Mouse (Mus musculus) heart, adult 2 months (tissue): Measurements from ENCODE around the gene Ndufa10. TPM values are rescaled to one million over a fixed set of nuclear protein-coding genes. Genes with fewer than 3 reads are reported as not detected.

Source experiments
- DNase-seq, 2 experiments: peaks; one replicate each; pipeline ENCODE4 v3.0.0; 2021
- H3K27ac ChIP-seq: fragments of 200-600 bp; 2 replicates; pipeline ENCODE4 v1.8.1; 2022
- H3K27me3 ChIP-seq: fragments of 200-500 bp; 2 replicates; pipeline ENCODE4 v1.6.1; 2012; ENCODE audit warnings: mild to moderate bottlenecking, low read length, inconsistent platforms, mixed read lengths; ENCODE audit not compliant: control insufficient read depth, insufficient read depth
- H3K36me3 ChIP-seq: fragments of 200-500 bp; 2 replicates; pipeline ENCODE4 v1.6.1; 2012; ENCODE audit warnings: low read length, inconsistent platforms; ENCODE audit not compliant: control insufficient read depth, insufficient read depth
- H3K4me1 ChIP-seq: fragments of 200-500 bp; 2 replicates; pipeline ENCODE4 v1.6.1; 2011; ENCODE audit warnings: low read length; ENCODE audit not compliant: control insufficient read depth, insufficient read depth
- H3K4me3 ChIP-seq: fragments of 200-600 bp; 2 replicates; pipeline ENCODE4 v1.8.1; 2022
- H3K79me2 ChIP-seq: fragments of 200-500 bp; replicated peaks from 2 replicates; pipeline ENCODE4 v1.6.1; 2012; ENCODE audit warnings: mild to moderate bottlenecking, inconsistent platforms, low read length, moderate library complexity, mixed read lengths; ENCODE audit not compliant: control insufficient read depth, insufficient read depth
- H3K9ac ChIP-seq: fragments of 200-500 bp; 2 replicates; pipeline ENCODE4 v1.6.1; 2012; ENCODE audit warnings: low read depth, mild to moderate bottlenecking, control low read depth, inconsistent platforms, low read length, mixed read lengths
- CTCF ChIP-seq: fragments of 200-600 bp; IDR thresholded peaks from 2 replicates; pipeline ENCODE4 v1.8.1; 2022; ENCODE audit warnings: antibody characterized with exemption, mild to moderate bottlenecking, moderate library complexity
- EP300 ChIP-seq: fragments of 200-500 bp; IDR thresholded peaks from 2 replicates; pipeline ENCODE4 v1.6.1; 2011; ENCODE audit warnings: low read depth, low read length, control low read depth; ENCODE audit not compliant: insufficient read depth
- POLR2A ChIP-seq: fragments of 200-500 bp; IDR thresholded peaks from 2 replicates; pipeline ENCODE4 v1.6.1; 2011; ENCODE audit warnings: mild to moderate bottlenecking, low read depth, low read length, control low read depth; ENCODE audit not compliant: insufficient read depth
- WGBS: fragments of 180-500 bp; shearing (Covaris S2); methylation state at CpG from one replicate; pipeline ENCODE4 v1.1.7; 2018; 5-methylcytosine and 5-hydroxymethylcytosine counted together
- intact Hi-C: fragments of 180-260 bp; cut with DNase I; formaldehyde crosslinking; loops from one replicate; pipeline ENCODE4 v1.15.1; 2025
- polyA plus RNA-seq: library from polyadenylated mRNA; depleted of rRNA; stranded (reverse); fragments of >200 nt; gene quantifications from 2 replicates; pipeline ENCODE4 v1.2.3, GENCODE M21; 2012
- total RNA-seq, 2 experiments: library from RNA; stranded (reverse); gene quantifications; 2 replicates each; pipeline ENCODE4 v1.2.3; 2021

Gene Ndufa10
- total and polyA plus RNA-seq, 3 experiments: 558 to 1,030 (median 856) TPM

- DNase-seq: no peak
- Histone ChIP-seq H3K27me3 (no peaks in the 10 kb centered on the region), H3K79me2 (peaks cover 2% of the 10 kb centered on the region; the same call in 1 of the 2 replicates), H3K36me3 (peaks cover 12% of the 10 kb centered on the region), H3K9ac (no peak overlapping the region), H3K4me1 (no peaks in the 10 kb centered on the region), H3K27ac (peak overlapping the region; percentile 3; the same call in 1 of the 2 replicates), H3K4me3 (no peak overlapping the region)
- 46% methylated on average over 8 of the region's 8 CpGs for WGBS
- intact Hi-C loops: loop anchor here (1.0 to 10.0 kb wide), 2 partner anchors 349 to 492 kb away; no protein-coding TSS in a partner anchor
- TF ChIP-seq EP300 (no peak), CTCF (peak; percentile 85)
Observed at GRCm38 (mm10) chr1:92453751-92454445, 19.8 kb downstream of the Ndufa10 start.

- Histone ChIP-seq H3K79me2 (peaks cover 2% of the 10 kb centered on the region; the same call in 1 of the 2 replicates), H3K36me3 (peaks cover 3% of the 10 kb centered on the region; the same call in 1 of the 2 replicates), H3K27me3 (no peaks in the 10 kb centered on the region), H3K4me3 (no peak overlapping the region), H3K4me1 (no peaks in the 10 kb centered on the region), H3K27ac (no peak overlapping the region), H3K9ac (no peak overlapping the region)
- intact Hi-C loops: no loop called here
- WGBS: 56% methylated on average over 3 of the region's 3 CpGs
- peak in 1 of 2 experiments; percentile 31 for DNase-seq
- TF ChIP-seq CTCF (no peak), POLR2A (no peak), EP300 (no peak)
Observed at GRCm38 (mm10) chr1:92448293-92448692, 25.4 kb downstream of the Ndufa10 start.

- DNase-seq: no peak
- H3K36me3 ChIP-seq: 0 out of 2 replicates have a peak, but pooled peaks cover 4% of the 10 kb centered on the region
- H3K27ac ChIP-seq: no peak overlapping the region
- TF ChIP-seq POLR2A (no peak), CTCF (no peak), EP300 (no peak)
- H3K4me3 ChIP-seq: no peak overlapping the region
- H3K27me3 ChIP-seq: no peaks in the 10 kb centered on the region
- peaks cover 8% of the 10 kb centered on the region for H3K4me1 ChIP-seq
- intact Hi-C loops: loop anchor here (5.0 kb wide), 1 partner anchor 454 kb away; no protein-coding TSS in a partner anchor
- 55% methylated on average over 6 of the region's 6 CpGs for WGBS
- H3K9ac ChIP-seq: no peak overlapping the region
- no peaks in the 10 kb centered on the region for H3K79me2 ChIP-seq
Observed at GRCm38 (mm10) chr1:92441453-92442063, 32.1 kb downstream of the Ndufa10 start.

- peaks cover 10% of the 10 kb centered on the region for H3K4me1 ChIP-seq
- DNase-seq: no peak
- H3K79me2 ChIP-seq: no peaks in the 10 kb centered on the region
- TF ChIP-seq POLR2A (no peak), CTCF (no peak), EP300 (no peak)
- no peak overlapping the region for H3K27ac ChIP-seq
- 79% methylated on average over 9 of the region's 9 CpGs for WGBS
- no peak overlapping the region for H3K4me3 ChIP-seq
- H3K9ac ChIP-seq: no peak overlapping the region
- intact Hi-C loops: loop anchor here (5.0 kb wide), 1 partner anchor 453 kb away; no protein-coding TSS in a partner anchor
- H3K36me3 ChIP-seq: 0 out of 2 replicates have a peak, but pooled peaks cover 4% of the 10 kb centered on the region
- H3K27me3 ChIP-seq: no peaks in the 10 kb centered on the region
Observed at GRCm38 (mm10) chr1:92440066-92440750, 33.5 kb downstream of the Ndufa10 start.

- H3K27me3 ChIP-seq: no peaks in the 10 kb centered on the region
- 0 out of 2 replicates have a peak, but pooled peaks have one; percentile 65 for TF ChIP-seq EP300
- TF ChIP-seq POLR2A: no peak
- no peaks in the 10 kb centered on the region for H3K79me2 ChIP-seq
- H3K4me3 ChIP-seq: no peak overlapping the region
- 25% methylated on average over 9 of the region's 9 CpGs for WGBS
- H3K9ac ChIP-seq: no peak overlapping the region
- H3K36me3 ChIP-seq: 0 out of 2 replicates have a peak, but pooled peaks cover 4% of the 10 kb centered on the region
- DNase-seq: peak; percentile 48 to 72
- peak overlapping the region; percentile 82 for H3K27ac ChIP-seq
- H3K4me1 ChIP-seq: peaks cover 10% of the 10 kb centered on the region
- intact Hi-C loops: loop anchor here (5.0 kb wide), 2 partner anchors 60 to 95 kb away; no protein-coding TSS in a partner anchor
Observed at GRCm38 (mm10) chr1:92437678-92438271, 35.9 kb downstream of the Ndufa10 start.
